ENCODE assay signal across 10 mouse cellular contexts in the genomic region with DNA sequence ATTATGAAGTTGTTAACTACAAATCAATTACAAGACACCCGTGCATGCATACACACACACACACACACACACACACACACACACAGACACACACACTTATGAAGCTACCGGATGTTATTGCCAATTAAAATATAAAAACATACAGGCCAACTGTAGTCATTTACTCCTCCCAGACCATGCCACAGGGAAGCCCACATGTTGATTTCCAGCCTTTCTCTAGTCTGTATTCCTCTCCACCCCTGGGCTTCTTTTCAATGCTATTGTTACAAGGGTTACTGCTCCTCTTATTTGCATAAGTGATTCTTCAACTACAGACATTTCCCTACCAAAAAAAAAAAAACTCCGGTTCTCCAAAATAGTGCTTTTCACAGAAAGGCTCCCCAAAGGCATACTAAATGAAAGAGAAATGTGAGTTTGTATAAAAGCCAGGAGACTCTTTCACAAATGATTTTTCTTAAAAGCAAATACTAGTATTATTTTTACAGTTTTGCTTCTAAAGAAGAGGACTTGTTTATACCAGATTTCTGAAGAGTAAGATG.
A peak's percentile ranks its signal among the peaks of the same experiment; 100 is the strongest.
DNase-seq lines count a peak whose midpoint lies in the region; ATAC-seq and TF ChIP-seq lines count a peak whose summit lies in the region.
"Had no signal": no experiment of that assay in that cellular context is flagged by ENCODE, and none has a peak within 500 bp of the region (broad histone marks: within the 10 kb centered on the region; RNA-seq: fewer than 3 reads in every experiment).

No protein-coding gene starts in this region.

- ATAC-seq in lung, embryonic 16.5 days (ENCODE audit: low read depth), result no peak
- ATAC-seq in stomach, embryonic 15.5 days (ENCODE audit: insufficient read depth, low FRiP score, low read depth), result no peak

- H3K4me3 ChIP-seq in heart, adult 2 months, result no peak overlapping the region
- H3K4me3 ChIP-seq in lung, embryonic 16.5 days (ENCODE audit: low read length), result no peak overlapping the region
- no peak overlapping the region for H3K4me3 ChIP-seq in limb, embryonic 10.5 days
- H3K4me3 ChIP-seq in stomach, embryonic 15.5 days (replicated peaks), result no peak overlapping the region
- no peak overlapping the region for H3K4me3 ChIP-seq in thymus, adult 2 months (ENCODE audit: control insufficient read depth, insufficient read depth, low read length)

- no peak overlapping the region for H3K4me2 ChIP-seq in lung, embryonic 16.5 days (ENCODE audit: low read depth, low read length)
- no peak overlapping the region for H3K4me2 ChIP-seq in stomach, embryonic 15.5 days

- TF ChIP-seq EP300 in heart, adult 2 months (IDR thresholded peaks at IDR 0.05; ENCODE audit: insufficient read depth, low read depth, low read length), result no peak

- TF ChIP-seq CTCF in heart, adult 2 months (IDR thresholded peaks at IDR 0.05), result no peak
- TF ChIP-seq CTCF in thymus, adult 2 months (IDR thresholded peaks at IDR 0.05; ENCODE audit: borderline replicate concordance, control insufficient read depth, extremely low read depth, insufficient read depth, low read length, poor library complexity), result no peak

- no peaks in the 10 kb centered on the region for H3K27me3 ChIP-seq in heart, adult 2 months (ENCODE audit: control insufficient read depth, insufficient read depth, low read length)
- no peaks in the 10 kb centered on the region for H3K27me3 ChIP-seq in lung, embryonic 16.5 days (ENCODE audit: control insufficient read depth, insufficient read depth, low read depth, low read length)
- H3K27me3 ChIP-seq in limb, embryonic 10.5 days (ENCODE audit: low read depth, poor library complexity, severe bottlenecking), result no peaks in the 10 kb centered on the region
- no peaks in the 10 kb centered on the region for H3K27me3 ChIP-seq in stomach, embryonic 15.5 days (replicated peaks)
- H3K27me3 ChIP-seq in thymus, adult 2 months (ENCODE audit: control insufficient read depth, insufficient read depth, low read length), result no peaks in the 10 kb centered on the region

- H3K79me2 ChIP-seq in heart, adult 2 months (replicated peaks; ENCODE audit: control insufficient read depth, insufficient read depth, low read length), result no peaks in the 10 kb centered on the region

- WGBS in heart, adult 2 months, result 41% methylated on average over 3 of the region's 3 CpGs
- WGBS in lung, embryonic 16.5 days, result 49% methylated on average over 3 of the region's 3 CpGs
- WGBS in limb, embryonic 10.5 days, result 87% methylated on average over 3 of the region's 3 CpGs
- WGBS in stomach, embryonic 15.5 days, result 66% methylated on average over 3 of the region's 3 CpGs
- 86% methylated on average over 3 of the region's 3 CpGs for WGBS in thymus, adult 2 months

- H3K36me3 ChIP-seq in heart, adult 2 months (ENCODE audit: control insufficient read depth, insufficient read depth, low read length), result peaks cover 28% of the 10 kb centered on the region
- peaks cover 12% of the 10 kb centered on the region for H3K36me3 ChIP-seq in lung, embryonic 16.5 days (ENCODE audit: control insufficient read depth, insufficient read depth, low read length)
- peaks cover 9% of the 10 kb centered on the region for H3K36me3 ChIP-seq in limb, embryonic 10.5 days
- no peaks in the 10 kb centered on the region for H3K36me3 ChIP-seq in stomach, embryonic 15.5 days
- H3K36me3 ChIP-seq in thymus, adult 2 months (ENCODE audit: control insufficient read depth, insufficient read depth, low read length), result no peaks in the 10 kb centered on the region

- no peak for TF ChIP-seq POLR2A in heart, adult 2 months (IDR thresholded peaks at IDR 0.05; ENCODE audit: insufficient read depth, low read depth, low read length)
- no peak for TF ChIP-seq POLR2A in thymus, adult 2 months (IDR thresholded peaks at IDR 0.05; ENCODE audit: control insufficient read depth, extremely low read depth, insufficient read depth, low read length, poor library complexity)

- no peak overlapping the region for H3K9ac ChIP-seq in heart, adult 2 months (ENCODE audit: low read depth, low read length)
- no peak overlapping the region for H3K9ac ChIP-seq in lung, embryonic 16.5 days (ENCODE audit: low read length)
- H3K9ac ChIP-seq in stomach, embryonic 15.5 days, result no peak overlapping the region
- H3K9ac ChIP-seq: liver, postnatal 0 days had no signal

- no peak for DNase-seq in heart, adult 2 months
- DNase-seq in heart, adult 9 months (ENCODE audit: low spot score in 2 of 2), result no peak
- DNase-seq in lung, postnatal 10 days, result no peak
- DNase-seq in limb, embryonic 10.5 days (ENCODE audit: low spot score), result no peak
- no peak for DNase-seq in thymus, adult 2 months
- DNase-seq in ovary, postnatal 10 days (ENCODE audit: low spot score), result no peak
- DNase-seq: gastrocnemius, postnatal 10 days; liver, postnatal 0 days had no signal

- intact Hi-C loops in heart, adult 2 months (cut with DNase I), result loop anchor here (5.0 to 10.0 kb wide), 3 partner anchors 131 to 739 kb away; no protein-coding TSS in a partner anchor

- peaks cover 15% of the 10 kb centered on the region for H3K4me1 ChIP-seq in heart, adult 2 months (ENCODE audit: control insufficient read depth, insufficient read depth, low read length)
- peaks cover 37% of the 10 kb centered on the region for H3K4me1 ChIP-seq in lung, embryonic 16.5 days (replicated peaks; ENCODE audit: control insufficient read depth, insufficient read depth, low read length)
- peaks cover 66% of the 10 kb centered on the region for H3K4me1 ChIP-seq in limb, embryonic 10.5 days
- H3K4me1 ChIP-seq in stomach, embryonic 15.5 days, result peaks cover 18% of the 10 kb centered on the region
- no peaks in the 10 kb centered on the region for H3K4me1 ChIP-seq in thymus, adult 2 months (replicated peaks; ENCODE audit: control insufficient read depth, insufficient read depth, low read length)

- H3K27ac ChIP-seq in heart, adult 2 months, result peak overlapping the region; percentile 88
- H3K27ac ChIP-seq in lung, embryonic 16.5 days (ENCODE audit: low read length), result peak overlapping the region; percentile 35; the same call in 1 of the 2 replicates
- peak overlapping the region; percentile 84 for H3K27ac ChIP-seq in limb, embryonic 10.5 days
- H3K27ac ChIP-seq in stomach, embryonic 15.5 days, result peak overlapping the region; percentile 94
- H3K27ac ChIP-seq in thymus, adult 2 months (ENCODE audit: control insufficient read depth, insufficient read depth, low read length), result no peak overlapping the region

- no peaks in the 10 kb centered on the region for H3K9me3 ChIP-seq in lung, embryonic 16.5 days (ENCODE audit: control insufficient read depth, low read length)
- no peaks in the 10 kb centered on the region for H3K9me3 ChIP-seq in limb, embryonic 10.5 days (replicated peaks)
- no peaks in the 10 kb centered on the region for H3K9me3 ChIP-seq in stomach, embryonic 15.5 days
